Mouse (Mus musculus): ENCODE measurements at regions not wholly inside any gene's neighbourhood (a gene's known extent, or its start where the extent isn't known, plus 50 kb on each side); places are given as distances from the start of the nearest gene placed in this dataset. TPM values are rescaled to one million over a fixed set of nuclear protein-coding genes. Genes with fewer than 3 reads are reported as not detected.
"Not testable (repeated sequence)": the region's sequence is repeated elsewhere in the genome, so short reads cannot be mapped to it uniquely, and the experiment has no call there.

DNA sequence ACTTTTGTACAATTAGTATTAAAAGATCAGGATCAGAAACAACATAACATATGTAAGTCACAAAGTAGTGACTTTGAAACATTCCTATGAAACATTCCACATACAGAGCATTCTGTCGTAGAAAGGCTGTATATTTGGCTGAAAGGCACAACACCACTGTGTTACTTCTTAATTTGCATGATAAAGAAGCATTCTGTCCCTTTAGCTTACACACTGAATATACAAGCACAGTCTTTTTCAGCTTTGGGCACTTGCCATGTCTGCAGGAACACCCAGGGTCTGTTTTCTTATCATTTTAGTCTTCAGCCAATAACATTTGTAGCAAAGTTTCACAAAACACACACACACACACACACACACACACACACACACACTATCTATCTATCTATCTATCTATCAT is 82.2 kb upstream of the Klhl1 start:
- H3K27ac ChIP-seq (replicated peaks; ENCODE audit: low read depth, low read length); ATAC-seq (ENCODE audit: insufficient number of reproducible peaks, low FRiP score, low TSS enrichment, low read depth); H3K4me1 ChIP-seq (ENCODE audit: control insufficient read depth, insufficient read depth, low read length); H3K27me3 ChIP-seq (ENCODE audit: control insufficient read depth, insufficient read depth, low read length); H3K4me2 ChIP-seq (ENCODE audit: low read depth, severe bottlenecking); H3K36me3 ChIP-seq (ENCODE audit: control insufficient read depth, insufficient read depth, low read length); H3K4me3 ChIP-seq (ENCODE audit: low read depth, low read length); DNase-seq (ENCODE audit: low spot score); H3K9ac ChIP-seq (ENCODE audit: low read length); H3K9me3 ChIP-seq (ENCODE audit: control insufficient read depth, low read length): not testable (repeated sequence)
- whole genome bisulfite sequencing = 54% methylated on average over 1 of the region's 1 CpGs

- H3K9me3 ChIP-seq (ENCODE audit: control insufficient read depth, low read length) = no peaks in the 10 kb centered on the region
- no peak for DNase-seq (ENCODE audit: low spot score)
- H3K4me3 ChIP-seq (ENCODE audit: low read depth, low read length) = no peak overlapping the region
- ATAC-seq (ENCODE audit: insufficient number of reproducible peaks, low FRiP score, low TSS enrichment, low read depth) = no peak
- no peaks in the 10 kb centered on the region for H3K36me3 ChIP-seq (ENCODE audit: control insufficient read depth, insufficient read depth, low read length)
- H3K27me3 ChIP-seq (ENCODE audit: control insufficient read depth, insufficient read depth, low read length) = no peaks in the 10 kb centered on the region
- no peak overlapping the region for H3K9ac ChIP-seq (ENCODE audit: low read length)
- no peak overlapping the region for H3K27ac ChIP-seq (replicated peaks; ENCODE audit: low read depth, low read length)
- H3K4me2 ChIP-seq (ENCODE audit: low read depth, severe bottlenecking) = no peak overlapping the region
- H3K4me1 ChIP-seq (ENCODE audit: control insufficient read depth, insufficient read depth, low read length) = no peaks in the 10 kb centered on the region
Measured at GRCm38 (mm10) chr14:96592051-96592450, 73.1 kb upstream of the Klhl1 start.

Small RNA genes lying in the stretch of these regions (microRNA-seq; reads per million reads assigned to microRNA genes)
- gene Gm27441 = not detected

Data from limb, embryonic 11.5 days (tissue).